Mouse (Mus musculus) left cerebral cortex, postnatal 4 days (tissue): ENCODE data around the gene Rdx. TPM values are rescaled to one million over a fixed set of nuclear protein-coding genes. Genes with fewer than 3 reads are reported as not detected.
"Not testable (repeated sequence)": the region's sequence is repeated elsewhere in the genome, so short reads cannot be mapped to it uniquely, and the experiment has no call there.

Source experiments
- DNase-seq: peaks from one replicate; pipeline ENCODE4 v3.0.0-alpha.2; 2022
- intact Hi-C: fragments of 180-260 bp; cut with DNase I; formaldehyde crosslinking; loops from one replicate; pipeline ENCODE4 v1.15.1; 2025
- total RNA-seq, 2 experiments: library from RNA; stranded (reverse); gene quantifications; 2 replicates each; pipeline ENCODE4 v1.2.3; 2021

Gene Rdx
- total RNA-seq, 2 experiments from 2014 or later: 58.4 to 71.4 TPM

DNA sequence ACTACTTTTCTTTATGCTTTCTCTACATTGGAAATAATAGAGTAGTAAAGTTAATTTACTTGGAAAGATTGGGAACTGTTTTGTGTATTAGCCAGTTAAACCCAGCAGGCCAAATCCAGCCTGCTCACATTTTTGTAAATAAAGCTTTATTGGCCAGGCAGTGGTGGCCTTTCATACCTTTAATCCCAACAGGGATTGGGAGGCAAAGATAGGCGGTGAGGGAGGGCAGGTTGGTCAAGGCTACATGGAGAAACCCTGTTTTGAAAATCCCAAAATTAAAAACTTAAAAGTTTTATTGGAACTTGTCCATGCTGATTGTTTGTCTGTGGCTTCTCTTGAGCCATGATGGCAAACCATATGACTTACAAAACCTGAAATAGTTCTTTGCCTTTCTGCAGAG, 5.2 kb downstream of the Rdx start:
- no peak for DNase-seq
- intact Hi-C loops: no loop called here

DNA sequence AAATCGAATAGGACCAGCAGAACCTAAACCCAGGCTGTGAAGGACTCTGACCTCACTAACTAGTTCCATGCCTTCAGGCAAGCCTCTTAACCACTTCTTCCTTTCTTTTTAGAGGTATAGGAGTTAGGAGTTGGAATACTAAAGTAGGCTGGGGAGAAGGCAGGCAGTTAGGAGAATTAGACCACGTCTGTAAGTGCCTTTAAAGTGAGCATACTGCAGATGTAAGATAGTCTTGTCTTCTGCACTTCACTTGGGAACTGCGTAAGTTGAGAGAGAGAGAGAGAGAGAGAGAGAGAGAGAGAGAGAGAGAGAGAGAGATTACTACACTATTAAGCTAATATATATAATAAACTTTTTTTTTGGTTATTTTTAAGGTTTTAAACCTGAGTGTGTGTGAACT, 8.3 kb downstream of the Rdx start:
- intact Hi-C loops: no loop called here

GRCm38 (mm10) chr9:52059788-52060187, 12.8 kb downstream of the Rdx start:
- intact Hi-C loops: no loop called here
- no peak for DNase-seq

More for the DNA sequence above, 8.3 kb downstream of the Rdx start:
- no peak for DNase-seq

DNA sequence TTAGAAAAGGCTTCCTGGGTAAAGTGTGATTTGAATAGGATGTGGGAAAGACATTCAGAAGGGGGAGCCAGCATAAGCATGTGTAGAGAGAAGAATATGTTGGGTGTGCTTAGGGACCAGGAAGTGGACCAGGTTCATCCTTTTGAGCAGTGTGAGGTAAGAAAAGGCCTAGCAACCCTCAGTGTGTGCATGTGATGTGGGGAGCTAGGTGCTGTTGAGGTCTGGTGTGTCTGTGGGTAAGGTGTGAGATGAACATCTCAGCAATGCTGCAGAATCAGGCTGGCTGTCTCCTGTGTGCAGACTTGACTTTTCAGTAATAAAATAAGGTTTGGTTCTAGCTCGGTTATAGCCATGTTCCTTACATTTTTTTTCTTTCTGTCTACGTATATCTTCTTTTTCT, 23.1 kb downstream of the Rdx start:
- intact Hi-C loops: loop anchor here (5.0 kb wide), 1 partner anchor 217 kb away; no protein-coding TSS in a partner anchor
- DNase-seq: no peak

GRCm38 (mm10) chr9:52071352-52071751, 24.4 kb downstream of the Rdx start:
- intact Hi-C loops: loop anchor here (5.0 kb wide), 1 partner anchor 216 kb away; no protein-coding TSS in a partner anchor
- not testable (repeated sequence) for DNase-seq

DNA sequence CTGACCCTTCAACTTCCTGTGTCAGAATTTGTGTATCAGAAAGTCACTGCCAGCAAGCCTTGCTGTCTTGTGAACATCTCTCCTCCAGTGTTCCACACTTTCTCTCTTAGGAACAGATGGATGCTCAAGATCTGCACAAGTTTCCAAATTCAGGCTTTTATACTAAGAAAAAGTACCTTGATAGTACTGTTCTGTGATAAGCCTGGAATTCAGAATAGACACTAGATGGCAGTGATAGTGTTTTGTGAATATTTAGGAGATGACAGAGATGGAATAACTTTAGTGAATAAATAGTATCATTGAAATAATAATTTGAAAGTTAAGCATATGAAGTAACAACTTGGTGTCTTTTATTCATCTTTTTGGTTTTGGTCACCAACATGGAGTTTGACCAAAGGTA, 25.2 kb downstream of the Rdx start:
- DNase-seq: no peak
- intact Hi-C loops: loop anchor here (5.0 kb wide), 1 partner anchor 215 kb away; no protein-coding TSS in a partner anchor

- no peak for DNase-seq
- intact Hi-C loops: no loop called here
Measured at GRCm38 (mm10) chr9:52076089-52076488, 29.1 kb downstream of the Rdx start.

DNA sequence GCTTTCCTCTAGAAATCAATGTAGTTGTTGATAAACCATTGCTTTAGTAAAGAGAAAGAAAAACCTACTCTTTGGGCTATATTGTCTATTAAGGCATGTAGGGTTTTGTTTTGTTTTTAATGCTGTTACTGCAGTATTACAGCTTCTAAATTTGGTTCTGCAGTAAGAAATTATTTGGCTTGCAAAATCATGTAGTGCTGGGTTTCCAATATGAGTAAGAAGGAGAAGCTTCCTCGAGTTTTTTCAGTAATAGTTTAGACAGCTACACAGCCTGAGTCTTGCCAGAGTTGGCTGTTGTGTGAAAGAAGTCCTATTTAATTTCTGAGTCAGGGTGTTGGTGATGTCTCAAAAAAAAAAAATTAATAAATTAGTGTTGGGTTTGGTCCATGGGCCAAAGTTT, 30.7 kb downstream of the Rdx start:
- intact Hi-C loops: no loop called here
- no peak for DNase-seq

GRCm38 (mm10) chr9:52081979-52082378, 35.0 kb downstream of the Rdx start:
- DNase-seq: no peak
- intact Hi-C loops: no loop called here

GRCm38 (mm10) chr9:52082414-52082813, 35.4 kb downstream of the Rdx start:
- intact Hi-C loops: no loop called here
- no peak for DNase-seq

GRCm38 (mm10) chr9:52091752-52092151, 44.8 kb downstream of the Rdx start:
- intact Hi-C loops: no loop called here
- DNase-seq: no peak

- intact Hi-C loops: no loop called here
- no peak for DNase-seq
Measured at GRCm38 (mm10) chr9:52092311-52092710, 45.3 kb downstream of the Rdx start.

DNA sequence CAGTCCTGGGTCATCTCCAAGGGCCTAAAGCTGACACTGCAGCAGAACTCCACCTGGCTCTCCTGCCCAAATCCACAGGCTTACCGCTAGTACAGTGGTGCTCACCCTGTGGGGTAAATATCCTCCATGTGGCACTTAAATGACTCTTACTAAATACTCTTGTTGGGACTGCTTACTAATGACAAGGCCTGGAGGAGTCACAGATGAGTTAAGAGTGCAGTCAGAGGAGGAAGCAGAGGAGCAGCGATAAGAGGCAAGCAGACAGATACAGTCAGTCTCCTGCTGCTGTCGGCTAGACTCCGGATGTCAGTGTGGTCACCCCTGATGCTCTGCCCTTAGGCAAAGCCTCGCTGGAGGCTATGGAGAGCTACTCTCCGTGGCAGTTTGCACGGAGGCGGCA, 46.1 kb downstream of the Rdx start:
- DNase-seq: no peak
- intact Hi-C loops: no loop called here

GRCm38 (mm10) chr9:52094016-52094415, 47.0 kb downstream of the Rdx start:
- DNase-seq: no peak
- intact Hi-C loops: no loop called here

DNA sequence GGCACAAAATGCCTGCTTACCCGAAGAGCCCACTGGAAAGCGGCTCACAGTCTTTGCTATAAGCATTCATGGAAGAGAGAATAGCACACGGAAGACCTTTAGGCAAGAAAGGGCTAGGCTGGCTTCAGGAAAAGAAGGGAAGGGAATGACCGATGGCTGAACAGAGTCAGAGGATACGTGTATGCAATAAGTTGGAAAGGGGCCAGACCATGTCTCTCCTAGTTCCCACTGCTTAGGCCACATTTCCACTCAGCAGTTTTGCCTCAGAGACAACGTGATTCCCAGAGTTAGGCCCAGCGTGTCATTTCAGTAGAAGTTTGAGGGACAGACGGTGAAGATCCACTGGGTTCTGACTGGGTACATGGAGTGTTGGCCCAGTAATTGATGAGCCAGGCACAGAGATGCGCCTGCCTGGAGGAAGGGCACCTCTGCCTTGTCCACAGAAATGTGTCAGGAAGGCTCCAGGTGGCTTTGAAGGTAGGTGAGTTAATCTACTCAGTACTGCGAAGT, 47.6 kb downstream of the Rdx start:
- DNase-seq: no peak
- intact Hi-C loops: no loop called here

- DNase-seq: no peak
- intact Hi-C loops: loop anchor here (5.0 kb wide), 1 partner anchor 118 kb away; no protein-coding TSS in a partner anchor
Measured at GRCm38 (mm10) chr9:52095666-52096065, 48.7 kb downstream of the Rdx start.

DNA sequence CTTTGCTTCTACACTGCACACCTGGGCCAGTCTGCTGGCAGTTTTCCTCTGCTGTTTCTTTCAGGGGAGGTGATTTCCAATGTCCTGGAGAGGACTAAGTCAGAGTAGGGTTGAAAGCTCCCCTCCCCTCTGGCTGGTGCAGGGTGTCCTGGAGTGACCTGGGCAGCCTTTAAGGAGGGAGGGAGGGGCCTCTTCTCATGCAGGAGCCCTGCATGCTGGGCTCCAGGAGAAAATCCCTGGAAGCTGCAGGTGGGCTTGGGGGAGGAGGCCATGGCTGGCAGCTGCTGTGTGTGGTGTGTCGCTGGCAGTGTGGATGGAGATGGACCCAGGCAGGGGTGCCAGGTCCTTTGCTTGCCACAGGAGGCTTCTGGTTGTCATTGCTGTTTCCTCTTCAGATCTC, 50.4 kb downstream of the Rdx start:
- DNase-seq: peak; percentile 35
- intact Hi-C loops: loop anchor here (5.0 kb wide), 1 partner anchor 120 kb away; no protein-coding TSS in a partner anchor

DNA sequence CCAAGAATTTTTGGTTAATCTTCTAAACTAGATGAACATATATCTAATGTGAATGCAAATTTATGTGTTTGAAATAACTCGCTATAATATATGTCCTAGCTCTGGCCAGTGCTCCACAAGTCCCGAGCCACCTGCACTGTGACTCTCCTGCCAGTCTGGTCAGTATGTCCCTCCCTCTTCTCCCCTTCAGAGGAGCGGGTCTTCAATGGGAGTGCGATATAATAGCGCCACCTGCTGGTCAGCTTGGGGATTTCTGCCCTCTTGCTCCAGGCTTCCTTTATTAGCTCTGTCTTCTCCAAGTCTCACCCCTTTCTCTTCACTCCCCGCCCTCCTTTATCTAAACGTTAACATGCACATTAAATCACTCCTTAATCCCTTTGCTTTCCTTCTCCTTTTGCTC, 51.6 kb downstream of the Rdx start:
- intact Hi-C loops: loop anchor here (5.0 kb wide), 1 partner anchor 121 kb away; no protein-coding TSS in a partner anchor
- peak; percentile 84 for DNase-seq

- no peak for DNase-seq
- intact Hi-C loops: no loop called here
Measured at GRCm38 (mm10) chr9:52100426-52100825, 53.5 kb downstream of the Rdx start.

DNA sequence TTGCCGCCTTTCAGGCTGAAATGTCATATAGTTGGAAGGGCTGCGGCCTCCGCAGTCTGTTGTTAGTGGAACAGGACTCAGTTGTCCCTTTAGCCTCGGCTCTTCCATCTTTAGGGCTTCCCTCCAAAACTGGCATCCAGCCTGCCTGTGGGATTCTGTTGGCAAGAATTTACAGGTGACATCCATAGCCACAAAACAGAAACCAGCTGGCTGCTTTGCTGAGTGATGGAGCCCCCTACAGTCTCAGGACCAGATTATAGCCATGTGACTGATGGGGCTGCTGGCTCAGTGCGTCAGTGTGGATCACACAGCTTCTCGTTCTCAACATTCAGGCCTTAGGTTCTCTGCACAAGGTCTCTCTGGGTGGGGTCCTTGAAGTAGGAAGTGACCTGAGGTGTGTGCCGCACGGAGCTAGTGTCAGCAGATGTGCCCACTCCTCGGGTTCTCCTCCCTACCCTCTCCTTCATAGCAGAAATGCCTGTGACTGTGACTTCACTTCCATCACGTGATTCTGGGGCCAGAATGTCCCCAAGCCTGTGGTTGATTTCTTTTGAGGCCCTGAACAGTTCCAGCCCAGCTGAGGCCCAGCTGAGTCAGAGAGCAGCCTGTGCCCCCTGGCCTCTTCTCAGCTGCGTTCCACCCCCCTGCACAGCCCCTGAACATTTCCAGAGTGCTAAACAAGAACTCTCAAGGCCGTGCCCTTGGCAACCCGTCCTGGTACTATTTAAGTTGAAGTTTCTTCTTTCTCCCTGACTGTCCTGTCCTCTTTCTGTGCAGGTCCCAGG, 55.3 kb downstream of the Rdx start:
- peak; percentile 67 for DNase-seq
- intact Hi-C loops: no loop called here

DNA sequence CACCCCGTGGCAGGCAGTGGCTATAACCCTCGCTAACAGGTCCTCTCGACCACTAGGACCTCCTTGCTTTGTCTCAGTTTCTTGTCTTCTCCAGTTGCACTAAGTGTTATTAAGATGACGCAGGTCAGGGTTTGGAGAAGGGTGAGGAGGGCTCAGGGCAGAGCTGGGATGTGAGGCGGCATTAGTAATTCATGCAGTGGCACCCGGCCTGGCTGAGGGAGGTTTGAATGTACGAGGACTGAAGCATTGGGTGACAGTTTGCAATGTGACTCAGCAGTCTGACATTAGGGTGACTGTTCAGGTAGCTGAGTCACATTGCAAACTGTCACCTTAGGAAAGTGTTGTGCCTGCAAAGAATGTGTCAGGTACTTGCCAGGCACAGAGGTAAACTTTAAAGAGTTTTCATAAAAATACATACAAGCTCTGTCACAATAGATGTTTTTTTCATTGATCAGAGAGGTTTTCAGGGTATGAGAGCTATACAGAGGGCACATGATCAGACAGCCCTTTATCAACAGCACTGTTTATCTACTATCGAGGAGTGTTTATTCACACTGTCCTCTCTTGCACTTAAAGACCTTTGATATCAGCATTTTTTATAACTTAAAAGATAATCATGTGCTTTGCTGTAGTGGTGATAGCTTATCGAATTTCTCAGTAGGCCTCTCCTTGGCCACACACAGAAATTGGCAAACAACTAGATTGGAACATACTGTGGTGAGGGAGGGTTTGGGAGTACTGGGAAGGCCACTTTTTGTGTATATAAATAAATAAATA, 56.7 kb downstream of the Rdx start:
- intact Hi-C loops: no loop called here
- DNase-seq: no peak

DNA sequence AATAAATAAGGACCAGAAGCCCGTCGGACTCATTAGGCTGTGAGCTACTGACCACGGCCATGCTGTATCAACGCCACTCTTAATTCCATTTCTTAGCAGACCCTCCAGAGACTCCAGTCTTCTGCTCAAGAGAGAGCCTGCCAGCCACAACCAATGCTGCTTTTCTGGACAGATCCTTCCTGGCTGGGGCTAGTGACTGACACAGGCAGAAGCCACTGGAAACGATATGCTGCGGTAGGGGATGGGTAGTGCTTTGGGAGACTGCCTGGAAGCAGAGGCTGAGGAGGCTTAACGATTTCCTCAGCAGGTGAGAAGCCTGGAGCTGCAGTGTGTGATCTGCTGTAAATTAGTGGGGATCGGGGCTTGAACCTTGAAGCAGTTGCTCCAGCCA, 57.2 kb downstream of the Rdx start:
- DNase-seq: no peak
- intact Hi-C loops: no loop called here
